Mouse (Mus musculus) frontal cortex, adult (tissue): ENCODE measurements around the gene Gm26727.
A peak's percentile ranks its signal among the peaks of the same experiment; 100 is the strongest.
"Not testable (repeated sequence)": the region's sequence is repeated elsewhere in the genome, so short reads cannot be mapped to it uniquely, and the experiment has no call there.

Experiments
- ATAC-seq: cut with Nextera tagmentation; 2 replicates; pipeline ENCODE4 v1.9.2; 2017; ENCODE audit warnings: mild to moderate bottlenecking, moderate library complexity, mixed read lengths; ENCODE audit not compliant: low TSS enrichment

Gm26727 gene

DNA sequence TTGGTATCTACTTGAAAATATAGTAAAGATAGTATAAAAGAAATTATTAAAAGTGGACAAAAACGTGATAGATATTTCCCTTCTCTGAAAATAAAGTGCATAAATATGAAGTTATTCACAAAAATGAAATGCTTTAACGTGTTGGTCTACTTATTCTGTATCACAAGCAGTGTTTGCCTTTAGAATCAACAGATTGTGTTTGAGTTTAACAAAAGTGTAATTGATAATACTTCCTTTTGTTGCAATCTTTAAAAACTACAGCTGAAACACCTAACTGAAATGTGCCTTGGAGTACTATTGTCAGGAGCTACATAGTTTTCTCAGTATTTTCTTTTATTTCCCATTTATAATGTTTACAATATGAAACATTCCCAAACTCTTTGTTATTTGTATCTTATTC is at the start of gene Gm26727:
TSS of gene Gm26727 (minus strand) at position 101 of the 400 bp plus-strand sequence.
- no peak for ATAC-seq

DNA sequence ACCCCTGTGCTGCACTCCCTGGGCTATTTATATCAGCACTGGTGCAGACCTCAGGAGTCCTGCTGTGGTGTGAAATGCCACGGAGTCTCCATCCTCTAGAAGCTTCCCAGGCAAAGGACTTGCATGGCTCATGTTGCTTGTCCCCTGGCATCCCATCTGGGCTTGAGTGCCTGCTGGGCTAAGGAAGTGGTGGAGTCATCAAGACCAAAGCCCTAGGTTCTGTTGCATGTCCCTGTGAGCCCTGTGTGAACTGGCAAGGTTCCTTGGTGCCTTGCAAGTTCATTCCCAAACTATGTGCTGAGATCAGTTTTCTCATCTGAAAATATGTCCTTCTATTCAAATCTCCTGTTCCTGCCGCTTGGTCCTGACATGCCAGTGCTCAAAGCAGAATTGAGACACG is 48.1 kb upstream of the Gm26727 start:
- no peak for ATAC-seq

DNA sequence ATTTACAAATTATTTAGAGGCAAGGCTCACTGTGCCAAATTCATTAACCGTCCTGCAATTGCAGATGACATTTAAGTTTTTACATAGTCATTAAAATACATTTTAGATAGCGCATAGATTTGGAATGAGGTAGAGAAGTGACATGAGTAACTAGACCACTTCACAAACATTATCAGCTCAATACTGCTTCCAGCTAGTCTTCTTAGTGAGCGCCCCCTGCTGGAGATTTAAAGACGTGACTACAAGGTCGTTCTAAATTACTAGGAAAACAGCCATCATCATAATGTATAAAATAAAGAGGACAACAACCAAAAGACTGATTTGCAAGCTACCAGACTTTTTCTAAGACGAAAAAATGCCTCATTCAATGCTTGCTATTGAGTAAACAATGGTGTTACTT is 44.8 kb upstream of the Gm26727 start:
- ATAC-seq: 0 out of 2 replicates have a peak, but pooled peaks have one; percentile 59

GRCm38 (mm10) chr2:67470030-67470429 is 37.0 kb upstream of the Gm26727 start:
- ATAC-seq: not testable (repeated sequence)

GRCm38 (mm10) chr2:67467036-67467435 is 34.1 kb upstream of the Gm26727 start:
- ATAC-seq: peak; percentile 98

- ATAC-seq: no peak
Measured at GRCm38 (mm10) chr2:67460857-67461256, 27.9 kb upstream of the Gm26727 start.

GRCm38 (mm10) chr2:67447206-67447605 is 14.2 kb upstream of the Gm26727 start:
- ATAC-seq: peak; percentile 77

DNA sequence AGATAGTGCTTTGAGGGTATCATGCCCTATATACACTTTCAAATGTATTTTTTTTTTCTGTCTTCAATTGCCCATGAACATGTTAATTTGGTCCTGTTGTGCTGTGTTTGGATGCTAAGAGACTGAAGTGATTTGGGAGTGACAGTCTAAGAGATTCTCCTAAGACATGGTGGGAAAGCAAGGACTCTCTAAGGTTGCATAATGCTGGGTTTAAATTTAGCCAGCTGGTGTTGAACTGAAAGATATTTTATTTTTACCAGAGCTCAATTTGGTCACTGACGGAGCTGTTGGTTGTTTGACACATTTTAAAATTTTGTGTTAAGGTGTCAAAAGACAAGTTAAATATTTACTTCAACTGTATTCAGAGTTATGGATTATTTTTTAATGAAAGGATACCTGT is 13.8 kb upstream of the Gm26727 start:
- ATAC-seq: peak; percentile 74; the same call in 1 of the 2 replicates

DNA sequence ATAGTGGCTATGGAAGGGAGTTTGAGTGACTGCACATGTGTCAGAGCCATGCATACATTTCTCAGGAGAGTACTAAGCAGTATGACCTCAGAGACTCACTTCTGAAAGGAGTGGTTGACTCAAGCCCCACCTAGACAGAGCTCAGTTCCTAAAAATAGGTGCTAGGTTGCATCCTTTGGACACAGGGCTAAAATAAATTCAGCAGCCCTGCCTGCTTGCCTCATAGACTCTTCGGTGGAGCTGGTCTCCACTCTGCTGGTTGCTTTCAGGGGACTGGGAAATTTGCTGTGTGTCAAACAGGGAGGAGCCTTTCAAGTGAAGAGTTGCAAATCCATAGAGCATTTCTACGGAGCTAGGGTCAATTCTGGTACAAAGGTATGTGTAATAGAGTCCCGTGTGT is 12.8 kb upstream of the Gm26727 start, which contains the start of gene Xirp2:
TSS of gene Xirp2 (plus strand) at position 223 of the 400 bp plus-strand sequence.
- no peak for ATAC-seq

DNA sequence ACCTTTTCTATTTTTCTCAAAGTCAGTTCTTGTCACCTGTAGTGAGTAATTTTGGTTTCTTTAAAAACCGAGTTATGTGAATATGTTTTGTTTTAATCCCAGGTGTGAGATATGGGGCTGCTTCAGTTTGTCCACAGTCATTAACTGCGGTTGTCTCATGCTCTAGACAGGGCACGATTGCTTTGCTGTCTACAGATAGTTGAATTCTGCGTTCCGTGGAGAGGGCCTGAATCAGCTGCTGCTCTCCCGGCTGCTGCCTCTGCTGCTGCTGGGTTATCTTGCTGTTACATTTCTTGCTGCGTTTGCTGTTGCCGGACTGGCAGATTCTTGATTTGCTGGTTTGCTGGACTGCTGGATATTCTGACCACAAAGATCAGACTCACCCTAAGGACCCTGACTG is 5.3 kb upstream of the Gm26727 start:
- ATAC-seq: no peak

DNA sequence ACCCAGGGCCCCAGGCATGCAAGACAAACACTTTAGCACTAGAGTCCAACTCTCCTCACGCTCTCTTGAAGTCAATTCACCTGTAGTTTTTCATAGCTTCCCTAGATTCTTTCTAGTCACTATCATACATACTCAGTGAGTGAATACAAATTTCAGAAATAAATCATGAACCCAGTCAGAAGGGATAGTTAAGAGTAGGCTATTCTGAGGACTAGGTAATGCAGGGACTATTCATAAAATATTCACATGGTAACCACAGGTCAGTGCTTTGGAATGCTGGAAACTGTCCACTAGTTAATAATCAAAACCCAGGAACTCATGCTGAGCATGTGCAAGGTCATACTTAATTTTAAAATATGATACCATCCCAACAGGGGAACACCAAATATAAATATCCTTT is 10.2 kb downstream of the Gm26727 start:
- no peak for ATAC-seq

GRCm38 (mm10) chr2:67420853-67421252 is 12.1 kb downstream of the Gm26727 start:
- no peak for ATAC-seq

- not testable (repeated sequence) for ATAC-seq
Measured at GRCm38 (mm10) chr2:67413425-67413824, 19.6 kb downstream of the Gm26727 start, which contains the start of gene Gm21830. Gm21830 (plus strand) TSS chr2:67413725.
